Mouse (Mus musculus) cerebellum, postnatal 36 days (tissue): ENCODE measurements around the gene Pxk.
"Not testable (repeated sequence)": the region's sequence is repeated elsewhere in the genome, so short reads cannot be mapped to it uniquely, and the experiment has no call there.

Experiments
- DNase-seq, 2 experiments: peaks; one replicate each; pipeline ENCODE4 v3.0.0; 2021 to 2022; ENCODE audit warnings: mixed read lengths in 2 of 2

The Pxk gene

GRCm38 (mm10) chr14:8108047-8108446 lies 10.0 kb downstream of the Pxk start:
- DNase-seq, result no peak

- no peak for DNase-seq
Measured at GRCm38 (mm10) chr14:8108976-8109375, 11.0 kb downstream of the Pxk start.

- no peak for DNase-seq
Measured at GRCm38 (mm10) chr14:8111545-8111944, 13.5 kb downstream of the Pxk start.

DNA sequence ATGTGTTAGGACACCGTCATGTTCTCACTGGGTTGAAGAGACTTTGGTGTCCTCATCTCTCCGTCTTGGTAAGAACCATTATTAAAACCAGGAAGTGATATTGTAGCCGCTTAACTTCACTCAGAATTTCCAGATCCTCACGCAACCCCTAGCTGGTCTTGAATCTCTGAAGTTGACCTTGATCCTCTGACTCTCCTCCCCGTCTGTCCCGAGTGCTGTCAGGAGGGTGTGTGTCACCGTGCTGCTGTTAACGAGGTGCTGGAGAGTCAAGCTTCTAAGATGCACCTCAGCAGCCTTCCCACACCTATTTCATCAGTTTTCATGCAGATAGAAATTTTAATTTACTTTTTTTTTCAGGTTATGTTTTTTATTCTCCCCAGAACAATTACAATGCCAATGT lies 14.0 kb downstream of the Pxk start:
- DNase-seq, result no peak

DNA sequence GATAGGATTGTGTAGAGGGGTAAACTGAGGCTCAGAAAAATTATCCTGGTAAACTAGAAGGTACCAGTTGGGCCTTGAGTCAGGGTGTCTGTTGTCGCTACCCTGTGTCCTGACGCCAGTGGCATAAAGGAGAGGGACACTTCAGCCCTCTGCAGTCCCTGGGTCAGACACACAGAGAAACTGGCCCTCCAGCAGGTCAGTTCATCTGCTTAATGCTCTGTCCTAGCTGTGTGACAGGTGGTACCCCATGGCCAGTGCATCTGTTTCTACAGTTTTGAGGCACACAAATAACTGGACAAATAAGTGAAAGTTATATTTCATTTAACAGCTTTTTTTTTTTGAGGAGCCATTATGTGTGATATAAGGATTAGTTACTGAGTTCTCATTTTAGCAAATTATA lies 15.6 kb downstream of the Pxk start:
- peak in 1 of 2 experiments; percentile 27 for DNase-seq

DNA sequence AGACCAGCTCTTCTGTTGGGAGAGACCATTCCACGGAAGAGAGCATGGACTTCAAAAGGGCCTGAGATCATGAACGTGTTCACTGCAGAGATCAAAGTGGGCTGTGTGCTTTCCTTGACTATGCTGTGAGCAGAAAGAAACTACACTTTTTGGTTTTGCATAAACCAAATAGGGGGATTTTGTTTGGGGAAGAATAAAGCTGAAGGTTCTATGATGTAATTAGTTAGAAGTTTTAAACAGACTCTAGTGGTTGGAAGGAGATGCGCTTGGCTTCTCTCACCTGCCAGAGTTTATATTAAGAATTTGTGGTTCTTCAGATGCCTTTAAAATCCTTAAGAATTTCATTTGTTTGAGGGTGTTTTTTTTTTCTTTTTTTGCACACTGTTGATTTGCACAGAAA lies 16.3 kb downstream of the Pxk start:
- no peak for DNase-seq

- no peak for DNase-seq
Measured at GRCm38 (mm10) chr14:8114756-8115155, 16.7 kb downstream of the Pxk start.

GRCm38 (mm10) chr14:8115772-8116171 lies 17.8 kb downstream of the Pxk start:
- no peak for DNase-seq

DNA sequence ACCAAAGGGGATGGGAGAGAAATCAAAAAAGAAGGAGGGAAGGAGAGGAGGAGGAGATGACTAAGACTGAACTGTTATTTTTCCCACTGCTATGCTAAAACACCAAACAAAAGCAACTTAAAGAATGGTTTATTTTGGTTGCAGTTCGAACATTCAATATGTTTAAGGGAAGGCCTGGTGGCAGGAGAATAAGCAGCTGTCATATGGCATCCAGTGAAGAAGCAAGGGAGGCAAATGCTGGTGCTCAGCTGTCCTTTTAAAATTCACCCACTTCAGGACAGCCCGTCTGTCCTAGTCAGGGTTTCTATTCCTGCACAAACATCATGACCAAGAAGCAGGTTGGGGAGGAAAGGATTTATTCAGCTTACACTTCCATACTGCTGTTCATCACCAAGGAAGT lies 19.4 kb downstream of the Pxk start:
- DNase-seq, result no peak

- no peak for DNase-seq
Measured at GRCm38 (mm10) chr14:8119454-8119853, 21.4 kb downstream of the Pxk start.

- DNase-seq, result no peak
Measured at GRCm38 (mm10) chr14:8119904-8120303, 21.9 kb downstream of the Pxk start.

GRCm38 (mm10) chr14:8123141-8123540 lies 25.1 kb downstream of the Pxk start:
- peak in 1 of 2 experiments; percentile 28 for DNase-seq

DNA sequence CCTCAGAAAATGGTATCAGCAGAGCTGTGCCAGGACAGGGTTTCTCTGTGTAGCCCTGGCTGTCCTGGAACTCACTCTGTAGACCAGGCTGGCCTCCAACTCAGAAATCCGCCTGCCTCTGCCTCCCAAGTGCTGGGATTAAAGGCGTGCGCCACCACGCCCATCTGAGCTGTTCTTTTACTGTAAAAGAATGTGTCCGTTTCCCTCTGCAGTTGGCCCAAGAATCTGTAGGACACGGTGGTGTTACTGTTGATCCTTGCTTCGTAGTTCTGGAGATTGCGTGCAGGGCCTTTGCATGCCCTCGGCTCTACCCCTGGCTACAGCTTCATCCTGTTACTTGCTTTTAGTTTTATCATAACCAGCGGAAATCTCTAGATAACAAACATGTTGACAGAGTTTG lies 25.6 kb downstream of the Pxk start:
- not testable (repeated sequence) for DNase-seq

- DNase-seq, result no peak
Measured at GRCm38 (mm10) chr14:8124046-8124881, 26.3 kb downstream of the Pxk start.

DNA sequence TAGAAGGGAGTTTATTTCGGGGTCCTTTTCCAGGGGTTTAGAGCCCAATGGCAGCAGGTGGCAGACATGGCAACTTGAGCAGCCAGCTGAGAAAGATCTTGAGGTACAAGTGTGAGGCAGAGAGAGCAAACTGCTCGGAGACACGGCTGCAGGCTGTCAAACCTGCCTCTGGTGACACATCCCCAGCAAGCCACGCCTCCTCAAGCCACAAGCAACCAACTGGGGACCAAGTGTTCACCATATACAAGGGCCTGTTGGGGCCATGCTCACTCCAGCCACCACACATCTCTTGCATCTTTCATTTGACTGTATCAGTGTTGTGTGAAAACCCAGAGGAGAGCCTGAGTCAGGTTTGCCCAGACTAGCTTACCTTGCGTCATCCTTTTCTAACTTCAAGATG lies 30.0 kb downstream of the Pxk start:
- DNase-seq, result no peak

- DNase-seq, result no peak
Measured at GRCm38 (mm10) chr14:8132789-8133188, 34.8 kb downstream of the Pxk start.

DNA sequence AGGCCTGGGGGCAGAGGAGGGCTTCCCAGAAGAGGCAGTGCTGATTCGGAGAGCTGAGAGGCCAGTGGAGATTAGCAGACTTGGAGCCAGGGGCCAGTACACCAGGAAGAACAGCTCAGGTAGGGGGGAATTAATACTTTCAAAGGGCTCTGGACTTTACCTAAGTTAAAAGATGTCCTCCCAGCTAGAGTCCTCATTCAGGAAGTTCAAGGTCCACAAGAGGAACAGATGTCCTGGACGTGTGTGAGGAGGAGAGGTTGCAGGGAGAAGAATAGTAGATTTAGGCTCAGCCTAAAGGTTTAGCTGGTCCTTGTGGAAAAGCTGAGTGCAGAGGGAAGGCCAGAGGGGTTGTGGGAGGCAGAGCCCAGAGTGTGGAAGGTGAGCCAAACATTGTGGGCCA lies 36.2 kb downstream of the Pxk start:
- DNase-seq, result no peak

- peak; percentile 21 to 41 for DNase-seq
Measured at GRCm38 (mm10) chr14:8135130-8135529, 37.1 kb downstream of the Pxk start.

DNA sequence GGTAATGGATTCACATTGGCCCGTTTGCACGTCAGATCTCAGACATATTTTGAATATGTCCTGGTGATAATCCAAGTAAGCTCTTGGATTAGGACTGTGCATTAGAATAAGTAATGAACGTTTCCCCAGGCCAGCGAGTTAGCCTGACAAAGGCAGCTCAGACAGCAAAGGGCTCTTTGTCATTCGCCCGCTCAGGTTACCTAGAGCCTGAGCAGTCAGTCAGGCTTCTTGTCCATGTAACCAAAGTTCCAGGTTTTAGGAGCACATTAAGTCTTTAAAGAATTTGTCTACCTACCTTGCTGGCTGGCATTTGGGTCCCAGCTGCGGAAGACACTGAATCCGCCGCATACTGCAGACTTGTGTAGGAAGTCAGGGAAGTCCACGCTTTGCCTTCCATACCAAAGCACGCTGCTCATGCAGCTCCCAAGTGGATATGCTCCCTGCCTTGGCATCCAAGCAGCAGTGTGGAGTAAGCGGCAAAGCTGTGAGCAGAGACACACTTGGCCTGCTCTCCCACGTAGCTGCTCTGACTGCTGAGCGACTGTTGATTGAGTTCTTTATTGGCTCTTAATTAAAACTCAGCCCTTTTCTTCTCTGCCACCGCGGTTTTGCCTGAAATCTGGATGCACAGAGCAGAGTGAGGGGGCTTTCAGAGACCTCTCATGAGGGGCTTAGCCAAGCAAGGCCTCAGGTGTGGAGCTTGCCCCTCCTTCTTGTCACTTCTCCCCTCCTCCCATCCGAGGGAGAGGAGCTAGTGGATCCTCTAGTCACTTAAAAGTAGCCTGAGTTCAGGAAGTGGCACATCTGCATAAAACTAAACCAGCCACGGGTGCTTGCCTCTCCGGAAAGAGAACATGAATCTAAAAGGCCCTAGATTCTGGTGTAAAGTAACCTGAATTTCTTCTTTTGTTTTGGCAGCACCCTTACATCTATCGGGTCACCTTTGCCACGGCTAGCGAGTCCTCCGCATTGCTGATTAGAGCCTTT lies 42.0 kb downstream of the Pxk start:
- DNase-seq, result no peak

DNA sequence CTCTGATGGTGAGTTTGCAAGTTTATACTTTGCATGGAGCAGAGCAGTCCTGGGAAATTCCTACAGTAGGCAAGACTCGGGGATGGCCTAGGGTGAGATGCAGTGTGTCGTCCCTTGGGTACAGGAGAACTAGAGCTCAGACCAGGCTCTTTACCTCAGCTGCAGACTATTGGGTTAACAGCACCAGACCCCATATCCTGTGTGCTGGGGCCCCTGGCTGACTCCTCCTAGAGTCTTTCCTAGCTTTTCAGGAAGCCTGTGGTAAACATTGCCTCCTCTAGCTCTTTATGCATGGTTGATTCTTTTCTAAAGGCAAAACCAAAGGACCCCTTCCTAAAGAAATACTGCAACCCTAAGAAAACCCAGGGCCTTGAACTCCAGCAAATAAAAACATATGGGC lies 43.1 kb downstream of the Pxk start:
- no peak for DNase-seq

- no peak for DNase-seq
Measured at GRCm38 (mm10) chr14:8145594-8146558, 47.9 kb downstream of the Pxk start.

DNA sequence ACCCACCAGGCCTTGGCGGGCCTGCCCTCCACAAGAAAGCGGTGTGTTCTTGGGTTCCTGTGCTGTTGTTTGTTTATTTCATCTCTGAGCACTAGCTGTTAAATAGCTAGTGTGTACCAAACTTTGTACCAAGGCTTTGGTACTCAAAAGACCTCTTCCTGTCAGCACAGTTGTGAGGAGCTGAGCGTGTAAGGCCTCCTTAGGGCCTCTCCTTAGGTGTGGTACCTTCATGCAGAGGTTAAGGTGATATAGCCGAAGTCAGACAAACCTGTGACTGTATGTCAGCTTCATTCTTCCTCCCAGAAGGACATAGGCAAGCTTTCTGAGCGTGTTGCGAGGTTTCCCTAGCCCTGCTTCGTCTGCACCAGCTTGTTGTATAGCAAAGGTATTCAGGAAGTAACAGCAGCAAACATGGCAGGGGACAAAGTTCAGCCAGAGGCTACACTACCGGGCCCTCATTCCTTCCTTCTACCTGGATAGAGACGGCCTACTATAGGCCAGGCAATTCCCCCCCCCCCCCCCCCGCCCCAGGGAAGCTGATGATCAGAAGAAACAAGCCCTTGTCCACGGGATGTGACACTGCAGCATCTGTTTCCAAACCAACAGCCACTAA lies 48.7 kb downstream of the Pxk start:
- DNase-seq, result no peak
